ENCODE assay signal across 9 mouse cellular contexts in the genomic region with DNA sequence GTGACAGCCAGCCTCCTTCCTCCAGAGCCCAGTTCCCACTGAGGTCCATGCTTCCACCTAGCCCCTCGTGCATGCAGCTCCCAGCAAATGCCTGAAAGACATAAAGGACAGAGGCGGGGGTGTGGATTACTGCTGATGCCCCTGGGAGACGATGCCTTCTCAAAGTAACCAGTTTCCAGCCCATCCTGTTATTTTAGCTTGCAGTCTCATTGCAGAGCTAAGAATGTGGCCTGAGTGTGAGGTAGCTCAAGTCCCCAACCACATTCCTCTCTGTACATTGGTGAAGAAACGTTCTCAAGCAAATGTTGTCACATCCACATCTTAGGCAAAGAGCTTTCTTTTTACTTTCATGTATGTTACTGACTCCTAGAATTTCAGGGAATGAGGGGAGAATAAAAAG. TPM values are rescaled to one million over a fixed set of nuclear protein-coding genes. Genes with fewer than 3 reads are reported as not detected.
DNase-seq lines count a peak whose midpoint lies in the region; ATAC-seq lines count a peak whose summit lies in the region.
"Had no signal": no experiment of that assay in that cellular context is flagged by ENCODE, and none has a peak within 500 bp of the region (broad histone marks: within the 10 kb centered on the region; RNA-seq: fewer than 3 reads in every experiment).

Gene Amotl1, minus strand, starts transcription at position 101 of the 400 bp plus-strand sequence.

- no peak for ATAC-seq in neural tube, embryonic 12.5 days (ENCODE audit: low FRiP score, low read depth)
- no peak for ATAC-seq in neural tube, embryonic 15.5 days (ENCODE audit: low FRiP score)
- no peak for ATAC-seq in heart, embryonic 15.5 days (replicated peaks; ENCODE audit: insufficient number of reproducible peaks, insufficient read depth, low FRiP score, low read depth)
- ATAC-seq in midbrain, embryonic 15.5 days (replicated peaks): no peak

- peaks cover 14% of the 10 kb centered on the region for H3K4me1 ChIP-seq in neural tube, embryonic 12.5 days
- peaks cover 15% of the 10 kb centered on the region for H3K4me1 ChIP-seq in neural tube, embryonic 15.5 days
- peaks cover 34% of the 10 kb centered on the region for H3K4me1 ChIP-seq in heart, embryonic 15.5 days (replicated peaks)
- peaks cover 17% of the 10 kb centered on the region for H3K4me1 ChIP-seq in midbrain, embryonic 15.5 days

- H3K9ac ChIP-seq in neural tube, embryonic 12.5 days: no peak within 1 kb of the TSS
- no peak within 1 kb of the TSS for H3K9ac ChIP-seq in neural tube, embryonic 15.5 days (replicated peaks)
- no peak within 1 kb of the TSS for H3K9ac ChIP-seq in heart, embryonic 15.5 days
- H3K9ac ChIP-seq in midbrain, embryonic 15.5 days: no peak within 1 kb of the TSS

- H3K9me3 ChIP-seq in neural tube, embryonic 12.5 days: no peaks in the 10 kb centered on the region
- no peaks in the 10 kb centered on the region for H3K9me3 ChIP-seq in neural tube, embryonic 15.5 days (replicated peaks)
- no peaks in the 10 kb centered on the region for H3K9me3 ChIP-seq in heart, embryonic 15.5 days (replicated peaks)
- no peaks in the 10 kb centered on the region for H3K9me3 ChIP-seq in midbrain, embryonic 15.5 days

- DNase-seq in heart, adult 18-20 months: no peak
- DNase-seq in heart, adult 11 months: no peak
- no peak for DNase-seq in retina, embryonic 14.5 days (ENCODE audit: low spot score)
- no peak for DNase-seq in c-Kit-positive CD71-positive TER-119-positive erythroid progenitor cells, embryonic 14.5 days (ENCODE audit: low spot score)

- no peak within 1 kb of the TSS for H3K27ac ChIP-seq in neural tube, embryonic 12.5 days
- H3K27ac ChIP-seq in neural tube, embryonic 15.5 days (replicated peaks): no peak within 1 kb of the TSS
- H3K27ac ChIP-seq in heart, embryonic 15.5 days: no peak within 1 kb of the TSS
- no peak within 1 kb of the TSS for H3K27ac ChIP-seq in midbrain, embryonic 15.5 days

- WGBS in neural tube, embryonic 12.5 days: 54% methylated on average over 4 of the region's 4 CpGs
- 63% methylated on average over 4 of the region's 4 CpGs for WGBS in neural tube, embryonic 15.5 days
- WGBS in heart, embryonic 15.5 days: 58% methylated on average over 4 of the region's 4 CpGs
- WGBS in midbrain, embryonic 15.5 days: 45% methylated on average over 4 of the region's 4 CpGs

- H3K36me3 ChIP-seq in neural tube, embryonic 12.5 days: no peaks in the 10 kb centered on the region
- H3K36me3 ChIP-seq in neural tube, embryonic 15.5 days: no peaks in the 10 kb centered on the region
- no peaks in the 10 kb centered on the region for H3K36me3 ChIP-seq in heart, embryonic 15.5 days
- H3K36me3 ChIP-seq in midbrain, embryonic 15.5 days (replicated peaks): no peaks in the 10 kb centered on the region

- H3K27me3 ChIP-seq in neural tube, embryonic 12.5 days (replicated peaks): no peaks in the 10 kb centered on the region
- no peaks in the 10 kb centered on the region for H3K27me3 ChIP-seq in neural tube, embryonic 15.5 days (replicated peaks)
- no peaks in the 10 kb centered on the region for H3K27me3 ChIP-seq in heart, embryonic 15.5 days
- H3K27me3 ChIP-seq in midbrain, embryonic 15.5 days (replicated peaks): no peaks in the 10 kb centered on the region
- H3K27me3 ChIP-seq: CH12.LX had no signal

- no peak within 1 kb of the TSS for H3K4me2 ChIP-seq in neural tube, embryonic 12.5 days (replicated peaks)
- no peak within 1 kb of the TSS for H3K4me2 ChIP-seq in neural tube, embryonic 15.5 days
- no peak within 1 kb of the TSS for H3K4me2 ChIP-seq in heart, embryonic 15.5 days
- no peak within 1 kb of the TSS for H3K4me2 ChIP-seq in midbrain, embryonic 15.5 days

- H3K4me3 ChIP-seq in neural tube, embryonic 12.5 days: no peak within 1 kb of the TSS
- H3K4me3 ChIP-seq in neural tube, embryonic 15.5 days (replicated peaks): no peak within 1 kb of the TSS
- H3K4me3 ChIP-seq in heart, embryonic 15.5 days: no peak within 1 kb of the TSS
- no peak within 1 kb of the TSS for H3K4me3 ChIP-seq in midbrain, embryonic 15.5 days

RNA-seq across cellular contexts. Expression of gene Amotl1, which starts in this region (rescaled TPM):
- 10 to 100 TPM; 57.6 to 60.4 TPM for total RNA-seq in heart, adult 18-20 months (2021)
- polyA plus RNA-seq in neural tube, embryonic 12.5 days (2016; fragmentation: Nextera tagmentation; extraction: Ambion mirVana): 13.5 and 13.8 TPM in 2 replicates
- polyA plus RNA-seq in neural tube, embryonic 15.5 days (2015; fragmentation: Nextera tagmentation; extraction: Ambion mirVana): 6.8 and 9.3 TPM in 2 replicates
- 16.1 and 19.6 TPM in 2 replicates for polyA plus RNA-seq in heart, embryonic 15.5 days (2015; fragmentation: Nextera tagmentation; extraction: Ambion mirVana)
- 10.6 and 11.8 TPM in 2 replicates for polyA plus RNA-seq in midbrain, embryonic 15.5 days (2015; fragmentation: Nextera tagmentation; extraction: Ambion mirVana)
